Mouse (Mus musculus) ZHBTc4 (cell line): Measurements from ENCODE around the gene Cdh15.

Experiments used
- DNase-seq: peaks from one replicate; pipeline ENCODE4 v3.0.0-alpha.2; 2011; ENCODE audit warnings: low read depth, low spot score

Cdh15 gene

DNA sequence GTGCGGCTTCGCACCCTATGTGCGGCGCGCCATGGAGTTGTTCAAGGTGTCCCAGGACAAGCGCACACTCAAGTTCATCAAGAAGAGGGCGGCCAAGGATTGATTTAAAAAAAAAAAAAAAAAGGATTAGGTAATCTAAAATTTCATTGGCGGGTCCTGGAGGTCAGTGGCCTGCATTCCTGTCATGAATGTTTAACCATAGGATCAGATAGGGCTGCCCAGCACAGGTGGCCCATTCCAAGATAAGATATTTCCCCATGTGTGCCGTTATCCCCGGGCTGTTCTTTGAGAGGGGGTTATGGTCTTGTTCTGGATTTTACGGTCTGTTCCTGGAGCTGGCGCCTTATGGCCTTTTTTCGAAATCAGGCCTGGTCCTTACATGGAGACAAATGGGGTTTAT lies 11.1 kb upstream of the Cdh15 start:
- DNase-seq: peak; percentile 35

DNA sequence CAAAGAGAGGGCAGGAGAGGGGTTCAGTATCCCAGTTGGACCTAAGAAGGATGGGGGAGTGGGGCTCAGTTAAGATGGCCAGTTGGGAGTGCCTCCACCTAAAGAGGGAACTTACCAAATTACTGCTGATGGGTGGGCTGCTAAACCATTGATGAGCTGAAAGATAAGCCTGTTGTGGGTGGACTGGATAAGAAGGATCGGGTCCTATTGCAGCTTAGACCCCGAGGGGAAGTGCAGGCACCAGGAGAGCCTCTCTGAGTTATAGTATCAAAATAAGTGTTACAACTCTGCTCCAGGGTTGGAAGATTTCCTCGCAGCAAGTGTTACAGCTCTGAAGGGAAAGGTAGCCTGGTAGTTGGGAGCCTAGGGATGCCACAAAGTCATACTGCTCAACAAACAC lies 3.6 kb upstream of the Cdh15 start:
- no peak for DNase-seq

DNA sequence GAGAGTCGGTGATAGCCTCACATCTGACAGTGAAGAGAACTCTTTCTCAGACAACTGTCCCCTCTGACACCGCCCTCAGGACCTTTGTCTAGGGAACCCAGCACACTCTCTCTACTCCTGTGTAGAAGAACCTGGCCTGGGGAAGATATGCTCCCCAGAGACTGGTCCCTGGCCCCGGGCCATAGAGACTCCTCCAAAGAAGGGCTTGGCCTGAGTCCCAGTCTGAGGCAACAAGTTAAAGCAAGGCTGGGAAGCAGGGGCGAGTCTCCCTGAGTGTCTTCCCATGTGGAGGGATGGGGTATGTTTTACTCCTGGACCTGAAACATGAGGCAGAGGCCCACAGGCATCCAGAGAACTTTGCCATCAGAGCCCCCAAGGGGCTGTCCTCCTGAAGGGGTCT lies 2.1 kb upstream of the Cdh15 start:
- DNase-seq: no peak

DNA sequence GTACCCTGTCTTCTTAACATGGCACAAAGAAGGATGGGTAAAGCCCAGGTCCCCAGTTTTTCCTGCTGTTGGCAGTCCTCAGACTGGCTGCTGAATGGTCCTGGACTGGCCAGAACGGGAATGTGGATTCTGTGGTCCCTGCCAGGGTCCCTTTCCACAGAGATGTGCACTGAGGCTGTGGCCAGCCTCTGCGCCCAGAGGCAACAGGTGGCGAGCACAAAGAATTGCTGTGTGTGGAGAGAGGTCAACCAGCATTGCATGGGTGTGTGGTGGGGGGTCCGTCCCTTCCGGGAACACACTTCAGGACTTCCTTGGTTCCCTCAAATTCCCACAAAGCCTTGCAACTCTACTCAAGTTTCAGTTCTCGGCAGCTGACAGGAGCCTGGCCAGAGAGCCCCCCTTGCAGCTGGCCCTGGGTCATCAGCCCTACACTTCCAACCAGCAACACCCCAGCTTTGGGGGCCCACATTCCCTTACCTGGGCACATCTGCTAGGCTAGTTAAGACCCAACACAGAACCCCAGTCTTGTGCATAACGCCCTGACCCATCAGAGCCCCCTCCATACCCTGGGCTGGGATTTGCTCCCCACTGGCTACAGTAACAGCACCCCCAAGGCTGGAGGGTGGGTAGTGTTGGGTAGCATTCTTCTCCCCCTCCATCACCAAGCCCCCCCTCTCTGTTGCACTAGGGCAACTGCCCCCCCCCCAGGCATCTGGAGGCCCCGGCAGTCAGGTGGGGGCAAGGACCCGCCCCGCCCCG lies 1.6 kb downstream of the Cdh15 start:
- no peak for DNase-seq

DNA sequence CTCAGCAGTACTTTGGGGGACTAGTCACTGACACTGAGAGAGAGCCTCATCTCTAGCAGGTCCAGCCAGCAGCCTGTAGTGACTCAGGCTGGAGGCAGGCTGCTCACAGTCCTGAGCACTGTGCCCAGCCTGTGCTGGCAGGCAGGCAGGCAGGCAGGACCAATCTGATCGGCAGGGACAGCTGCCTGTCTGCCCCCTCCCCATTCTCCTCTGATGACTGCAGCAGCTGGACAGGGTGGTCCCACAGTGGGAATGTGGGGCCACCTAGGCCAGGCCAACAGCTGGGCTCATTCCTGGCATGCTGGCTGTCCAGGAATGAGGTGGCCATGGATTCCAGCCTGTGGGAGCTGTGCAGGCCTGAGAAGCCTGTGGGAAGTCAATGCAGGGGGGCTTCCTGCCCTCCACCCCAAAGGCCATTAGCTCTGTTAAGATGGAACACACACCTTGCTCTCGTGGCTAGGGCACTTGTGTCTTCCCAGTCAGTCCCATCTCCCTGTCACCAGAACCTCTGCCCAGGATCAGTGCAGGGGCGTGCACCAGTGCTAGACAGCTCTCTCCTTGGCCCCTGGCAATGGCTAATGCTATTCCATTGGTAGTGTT lies 3.0 kb downstream of the Cdh15 start:
- no peak for DNase-seq

DNA sequence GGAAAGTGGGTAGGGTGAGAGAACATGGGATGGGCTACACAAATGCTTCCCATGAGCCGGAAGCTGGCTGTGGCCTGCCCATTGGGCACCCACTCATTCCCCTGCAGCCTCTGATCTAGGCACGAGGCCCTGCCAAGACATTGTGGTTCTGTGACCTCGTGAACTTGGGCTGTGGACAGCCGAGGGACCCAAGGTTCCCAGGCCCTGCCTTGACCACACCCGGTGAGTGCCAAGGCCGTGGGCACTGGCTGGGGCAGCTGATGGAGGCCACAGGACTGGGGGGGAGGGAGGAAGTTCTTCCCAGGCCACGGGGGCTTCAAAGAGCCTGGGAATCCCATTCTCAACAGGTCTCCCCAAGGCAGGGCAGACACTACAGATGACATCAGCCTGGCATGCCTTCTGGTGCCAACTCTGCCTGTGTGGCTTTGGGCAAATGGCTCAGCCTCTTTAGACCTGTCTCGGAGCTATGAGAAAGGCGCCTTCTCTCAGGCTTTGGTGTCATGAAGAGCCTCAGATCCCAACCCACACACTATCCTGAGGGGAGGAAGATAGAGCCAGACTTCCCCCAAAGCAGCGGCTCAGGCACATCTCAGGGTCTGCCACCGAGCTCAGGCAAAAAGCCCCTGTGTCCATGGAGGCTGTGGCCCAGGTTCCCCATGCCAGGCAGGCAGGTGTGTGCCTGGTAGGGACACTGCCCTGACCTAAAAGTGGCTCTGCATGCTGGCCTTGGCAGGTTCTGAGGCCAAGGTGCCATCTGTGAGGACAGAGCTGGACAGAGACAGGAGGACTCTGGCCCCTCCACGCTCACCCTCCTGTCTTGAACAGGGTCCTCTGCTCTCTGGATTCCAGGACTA lies 4.2 kb downstream of the Cdh15 start:
- no peak for DNase-seq

DNA sequence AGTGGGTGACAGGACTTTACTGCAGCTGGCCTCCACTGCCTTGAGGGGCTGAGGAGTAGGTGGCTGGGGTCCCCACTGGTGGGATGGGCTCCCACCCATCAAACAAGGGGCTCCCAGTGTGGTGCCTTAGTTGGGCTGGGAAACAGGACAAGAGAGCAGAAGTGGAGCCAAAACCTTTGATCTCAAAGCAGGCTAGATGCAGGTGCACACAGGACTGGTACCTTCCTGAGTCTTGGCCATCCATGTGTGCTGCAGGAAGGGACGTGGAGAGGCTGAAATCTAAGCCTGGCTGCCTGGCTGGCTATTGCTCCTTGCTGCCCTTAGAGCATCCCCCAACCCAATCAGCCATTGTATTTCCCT lies 4.8 kb downstream of the Cdh15 start:
- no peak for DNase-seq

DNA sequence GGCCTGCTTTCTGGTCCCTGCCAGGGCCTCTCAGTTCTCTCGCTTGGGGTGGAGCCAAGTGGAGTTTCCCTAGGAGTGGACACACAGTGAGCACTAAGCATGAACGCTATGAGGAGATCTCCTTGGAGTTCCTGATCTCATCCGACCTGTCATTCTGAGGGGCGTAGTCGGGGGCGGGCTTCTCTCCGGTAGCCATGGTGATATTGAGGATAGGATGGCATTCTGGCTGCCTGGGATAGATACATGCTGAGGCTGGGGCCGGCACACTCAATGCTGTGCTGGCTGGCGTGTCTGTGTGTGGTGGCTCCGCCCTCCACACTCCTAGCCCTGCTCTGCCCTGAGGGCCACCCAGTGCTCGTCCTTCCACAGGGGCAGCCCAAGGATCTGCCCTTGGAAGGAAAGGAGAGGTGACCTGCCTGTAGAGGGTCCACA lies 5.6 kb downstream of the Cdh15 start:
- peak; percentile 35 for DNase-seq

DNA sequence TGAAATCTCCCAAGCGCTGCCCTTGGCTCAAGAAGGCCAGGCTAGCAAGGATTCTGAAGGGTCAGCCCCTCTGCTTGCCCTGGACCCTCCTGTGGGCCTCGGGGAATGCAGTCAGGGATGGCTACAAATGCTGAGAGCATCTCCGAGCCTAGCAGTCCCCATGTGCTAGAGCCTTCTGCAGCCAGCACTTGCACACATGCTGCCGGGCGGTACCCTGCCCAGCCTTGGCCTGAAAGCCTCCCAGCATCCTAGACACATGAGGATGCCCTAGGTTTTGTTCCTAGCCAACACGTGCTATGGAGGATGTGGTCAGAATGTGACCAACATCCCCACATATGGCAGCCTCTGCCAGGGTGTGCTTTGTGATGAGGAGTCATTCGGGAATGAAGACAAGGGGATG lies 6.6 kb downstream of the Cdh15 start:
- DNase-seq: no peak

DNA sequence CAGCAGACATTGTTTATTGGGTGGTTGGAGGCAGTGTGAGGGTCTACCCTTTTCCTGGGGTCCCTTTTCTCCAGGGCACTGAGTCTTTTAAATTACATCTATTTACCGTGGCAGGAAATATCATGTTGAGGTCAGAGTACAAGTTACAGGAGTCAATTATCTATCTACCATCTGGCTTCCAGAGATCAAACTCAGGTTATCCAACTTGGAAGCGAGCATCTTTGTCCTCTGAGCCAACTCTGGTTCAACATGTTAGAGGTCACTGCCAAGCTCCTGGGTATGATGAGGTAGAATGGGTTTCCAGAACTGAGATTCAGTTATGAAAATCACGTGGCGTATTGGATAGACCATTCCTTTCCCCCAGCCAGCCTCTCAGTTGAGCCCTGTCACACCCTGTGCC lies 7.4 kb downstream of the Cdh15 start:
- no peak for DNase-seq

DNA sequence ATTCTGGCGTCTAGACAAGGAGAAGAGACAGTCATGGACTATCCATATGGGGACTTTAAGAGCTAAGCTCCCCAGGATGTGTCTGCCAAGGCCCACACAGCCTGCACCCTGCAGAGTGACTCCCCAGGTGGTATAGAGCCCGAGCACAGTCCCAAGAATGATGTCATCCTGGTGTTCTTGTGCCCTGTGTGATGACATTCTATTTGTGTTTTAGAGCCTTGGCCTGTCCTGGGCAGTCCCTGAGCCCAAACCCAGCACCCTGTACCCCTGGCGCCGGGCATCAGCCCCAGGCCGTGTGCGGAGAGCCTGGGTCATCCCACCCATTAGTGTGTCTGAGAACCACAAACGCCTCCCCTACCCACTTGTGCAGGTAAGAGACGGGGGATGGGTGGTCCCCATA lies 8.5 kb downstream of the Cdh15 start:
- no peak for DNase-seq

DNA sequence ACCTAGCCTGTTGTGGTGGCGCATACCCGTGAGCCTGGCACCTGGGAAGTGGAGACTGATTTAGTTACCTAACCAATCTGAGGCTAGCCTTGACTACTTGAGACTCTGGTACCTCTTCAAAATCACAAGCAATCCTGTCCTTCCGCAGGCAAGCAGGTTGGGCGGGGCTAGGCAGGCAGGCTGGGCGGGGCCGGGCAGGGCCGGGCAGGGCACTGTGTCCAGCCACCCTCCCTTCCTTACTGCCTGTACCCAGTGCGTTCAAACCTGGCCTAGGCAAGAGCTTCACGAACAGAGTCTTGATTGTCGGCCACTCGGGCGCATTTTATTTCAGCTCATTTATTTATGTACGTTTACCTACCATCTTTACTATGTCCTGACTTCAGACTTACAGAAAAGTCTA lies 12.1 kb downstream of the Cdh15 start:
- no peak for DNase-seq

DNA sequence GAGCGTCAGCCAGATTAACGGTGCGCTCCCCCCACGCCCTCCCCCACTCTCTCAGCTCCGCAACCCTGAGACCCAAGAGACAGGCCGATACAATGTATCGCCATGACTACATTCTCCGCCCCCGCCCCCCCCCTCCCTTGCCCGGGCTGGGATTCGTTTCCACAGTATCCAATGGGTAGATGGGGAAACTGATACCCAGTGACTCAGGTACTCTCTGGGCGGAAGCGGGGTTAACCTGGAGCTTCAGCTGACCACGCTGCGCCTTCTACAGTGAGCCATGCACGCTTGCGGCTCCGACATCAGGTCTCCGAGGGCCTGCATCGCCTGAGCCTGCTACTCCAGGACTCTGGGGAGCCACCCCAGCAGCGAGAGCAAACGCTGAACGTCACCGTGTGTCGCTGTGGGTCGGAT lies 17.0 kb downstream of the Cdh15 start:
- no peak for DNase-seq

DNA sequence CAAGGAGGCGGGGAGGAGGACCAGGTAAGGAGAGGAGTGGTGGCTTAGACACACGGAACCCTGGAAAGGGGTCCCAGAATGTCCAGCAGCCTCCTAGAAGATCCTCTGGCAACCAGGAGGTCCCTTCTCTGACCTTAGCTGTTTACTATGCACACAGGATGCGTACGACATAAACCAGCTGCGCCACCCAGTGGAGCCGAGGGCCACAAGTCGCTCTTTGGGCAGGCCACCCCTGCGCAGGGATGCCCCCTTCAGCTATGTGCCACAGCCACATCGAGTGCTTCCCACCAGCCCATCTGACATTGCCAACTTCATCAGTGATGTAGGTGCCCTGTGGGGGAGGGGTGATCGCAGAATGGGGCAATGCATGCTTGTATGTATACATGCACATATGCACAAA lies 17.7 kb downstream of the Cdh15 start:
- no peak for DNase-seq

DNA sequence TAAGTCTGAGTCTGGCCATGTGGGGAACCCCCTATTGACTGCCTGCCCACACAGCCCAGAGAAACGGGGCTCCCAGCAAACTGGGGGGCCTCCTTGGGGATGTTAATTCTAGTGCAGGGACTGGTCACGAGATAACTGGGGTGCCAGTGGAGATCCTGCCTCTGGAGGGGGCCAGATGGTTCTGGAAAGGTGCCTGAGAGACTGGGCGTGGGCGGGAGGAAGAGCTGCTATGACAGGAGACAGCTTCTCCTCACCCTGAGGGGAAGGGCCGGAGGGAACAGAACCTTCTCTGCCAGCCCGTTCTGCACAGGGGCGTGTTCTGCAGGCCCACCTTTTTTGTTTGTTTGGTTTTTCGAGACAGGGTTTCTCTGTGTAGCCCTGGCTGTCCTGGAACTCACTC lies 18.5 kb downstream of the Cdh15 start:
- DNase-seq: no peak

DNA sequence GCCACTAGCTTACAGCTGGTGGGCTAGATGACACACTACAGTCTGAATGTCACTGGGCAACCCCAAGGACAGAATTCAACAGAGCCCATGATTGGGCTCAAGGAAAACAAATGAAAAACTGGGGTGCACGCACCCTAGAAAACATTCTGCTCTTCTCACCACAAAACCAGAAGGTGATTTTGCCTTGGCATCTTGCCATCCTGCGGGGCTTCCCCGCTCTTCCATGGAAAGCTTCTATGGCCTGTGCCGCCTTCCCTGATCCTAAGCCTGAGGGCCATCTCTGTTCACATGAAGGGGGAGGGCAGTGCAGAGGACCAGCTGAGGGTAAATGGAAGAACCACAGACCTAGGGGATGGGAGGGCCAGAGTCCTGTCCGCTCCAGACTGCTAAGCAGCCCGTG lies 20.2 kb downstream of the Cdh15 start:
- no peak for DNase-seq

DNA sequence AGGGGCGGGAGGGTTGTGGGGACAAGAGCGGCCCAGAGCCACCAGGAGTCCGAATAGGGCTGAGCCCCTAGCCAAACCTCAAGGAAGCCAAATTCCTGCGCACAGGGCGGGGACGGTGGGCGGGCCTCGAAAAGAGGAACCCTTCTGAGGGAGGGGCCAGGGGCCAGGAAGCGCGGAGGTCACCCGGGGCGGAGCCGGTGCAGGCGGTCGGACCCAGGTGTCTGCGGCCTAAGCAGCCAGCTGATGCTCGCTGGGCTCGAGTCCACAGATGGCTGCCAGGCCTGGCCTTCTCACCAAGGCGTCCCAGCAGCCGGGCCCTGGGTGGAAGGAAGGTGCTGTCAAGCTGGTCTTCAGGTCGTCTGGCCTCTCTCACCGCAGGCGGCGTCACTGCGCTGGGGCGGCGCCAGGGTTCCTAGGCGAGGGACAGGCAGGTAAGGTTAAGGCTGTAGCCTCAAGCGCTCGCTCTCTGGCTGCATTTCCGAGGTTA lies 22.7 kb downstream of the Cdh15 start:
- DNase-seq: peak; percentile 93

DNA sequence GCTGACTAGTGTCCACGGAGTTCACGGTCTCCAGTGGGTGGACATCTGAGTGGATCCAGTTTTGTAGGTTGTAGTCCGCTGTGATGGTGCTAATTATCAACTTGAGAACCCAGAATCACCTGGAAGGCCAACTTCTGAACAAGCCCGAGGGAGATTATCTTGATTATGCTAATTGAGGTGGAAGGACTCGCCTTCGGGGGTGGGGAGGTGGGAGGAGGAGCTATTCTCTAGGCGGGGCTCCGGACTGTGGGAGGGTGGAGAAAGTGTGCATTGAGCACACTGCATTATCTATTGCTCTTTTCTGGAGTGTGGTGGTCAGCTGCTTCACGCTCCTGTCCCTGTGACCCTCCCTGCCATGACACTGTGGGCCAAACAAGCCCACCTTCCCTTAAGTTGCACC lies 23.9 kb downstream of the Cdh15 start:
- peak; percentile 52 for DNase-seq

DNA sequence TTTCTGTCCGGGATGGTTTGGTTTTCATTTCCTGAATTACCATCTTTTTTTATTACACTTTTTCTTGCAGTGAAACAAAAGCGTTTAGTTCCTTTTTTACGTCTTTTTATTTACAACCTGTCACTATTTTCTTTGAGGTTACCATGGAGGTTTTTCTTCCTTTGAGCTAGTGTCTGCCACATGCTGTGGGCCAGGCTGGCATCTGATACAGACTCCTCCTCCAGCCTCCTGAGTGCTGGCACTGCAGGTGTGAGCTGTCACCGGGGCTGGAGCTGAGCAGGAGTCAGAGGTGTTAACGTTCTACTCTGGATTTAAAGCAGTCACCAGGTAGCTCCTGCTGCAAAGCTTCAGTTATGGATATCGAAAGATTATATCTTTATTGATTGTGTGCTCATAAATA lies 25.4 kb downstream of the Cdh15 start:
- DNase-seq: no peak

DNA sequence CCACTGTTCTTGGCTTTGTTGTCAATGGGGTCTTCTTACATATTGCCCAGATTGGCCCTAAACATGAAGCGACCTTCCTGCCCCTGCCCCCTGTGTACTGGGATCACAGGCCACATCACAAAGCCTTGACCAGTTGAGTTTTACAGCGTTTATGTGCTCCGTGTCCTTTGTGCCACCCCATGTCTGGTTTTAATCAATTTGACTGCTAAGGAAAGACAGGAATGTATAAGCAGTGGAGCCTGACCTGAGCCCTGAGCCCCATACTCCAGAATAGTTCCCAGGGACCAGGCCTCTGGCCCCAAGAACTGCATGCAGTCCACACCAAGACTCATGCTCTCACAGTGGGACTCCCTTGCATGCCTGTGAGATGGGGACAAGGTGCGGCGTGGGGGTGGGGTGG lies 27.4 kb downstream of the Cdh15 start:
- no peak for DNase-seq

DNA sequence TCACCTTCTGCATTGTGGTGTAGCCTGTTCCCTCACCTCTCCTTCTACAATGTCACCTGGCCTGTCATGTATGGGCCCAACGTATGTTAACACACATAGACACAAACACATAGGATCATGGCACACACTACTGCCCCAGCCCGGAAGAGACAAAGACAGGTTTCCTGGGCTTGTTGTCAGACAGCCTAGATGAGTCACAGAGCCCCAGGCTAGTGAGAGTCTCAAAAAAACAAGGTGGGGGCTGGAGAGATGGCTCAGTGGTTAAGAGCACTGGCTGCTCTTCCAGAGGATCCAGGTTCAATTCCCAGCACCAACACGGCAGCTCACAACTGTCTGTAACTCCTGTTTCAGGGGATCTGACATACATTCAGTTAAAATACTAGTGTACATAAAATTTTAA lies 30.5 kb downstream of the Cdh15 start:
- no peak for DNase-seq

DNA sequence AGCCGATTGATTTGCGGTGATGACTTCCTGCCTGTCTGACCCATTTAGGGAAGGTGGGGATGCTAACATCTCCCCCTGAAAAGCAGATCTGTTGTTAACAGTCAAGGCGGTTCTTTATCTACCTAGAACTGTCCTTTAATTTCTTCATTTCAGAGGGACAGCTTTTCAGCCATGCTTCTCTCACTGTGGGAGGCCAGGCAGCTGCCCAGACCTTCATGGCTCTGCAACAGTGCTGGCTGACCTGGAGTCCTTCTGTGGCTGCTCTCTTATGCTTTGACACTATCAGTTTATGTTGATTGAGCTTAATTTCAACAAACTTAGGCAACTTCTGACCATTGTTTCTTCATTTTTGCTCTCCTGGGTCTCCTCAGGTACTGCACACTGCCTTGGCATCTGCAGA lies 32.5 kb downstream of the Cdh15 start:
- DNase-seq: no peak

DNA sequence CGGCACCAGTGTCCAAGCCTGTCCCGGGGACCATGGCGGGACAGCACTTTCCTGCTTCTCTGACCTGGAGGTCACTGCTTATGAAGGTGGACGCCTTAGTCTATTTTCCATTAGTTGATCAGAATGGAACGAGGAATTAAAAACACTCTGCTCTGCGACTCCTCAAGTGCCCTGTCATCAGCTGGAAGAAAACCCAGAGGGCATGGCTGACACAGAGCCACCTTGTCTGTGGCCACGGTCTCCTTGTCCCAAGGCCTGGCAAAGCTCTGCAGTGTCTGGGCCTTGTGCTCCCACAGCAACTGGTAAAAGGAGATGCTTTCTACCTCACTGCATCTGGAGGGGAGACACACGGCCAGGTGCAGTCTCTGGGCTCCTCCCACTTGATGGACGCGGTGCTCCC lies 35.9 kb downstream of the Cdh15 start:
- no peak for DNase-seq
